Mouse (Mus musculus) lung, embryonic 14.5 days (tissue): ENCODE measurements at regions not wholly inside any gene's neighbourhood (a gene's known extent, or its start where the extent isn't known, plus 50 kb on each side); places are given as distances from the start of the nearest gene placed in this dataset.
A peak's percentile ranks its signal among the peaks of the same experiment; 100 is the strongest.

ENCODE experiments used
- ATAC-seq: fragments of 200-750 bp; cut with Nextera tagmentation; 2 replicates; pipeline ENCODE4 v1.8.0; 2017; ENCODE audit warnings: mild to moderate bottlenecking, moderate TSS enrichment, moderate library complexity; ENCODE audit not compliant: insufficient read depth
- DNase-seq: peaks from one replicate; pipeline ENCODE4 v3.0.0-alpha.2; 2015
- H3K27ac ChIP-seq: fragments of 300-500 bp; sonication (generic); 2 replicates; pipeline ENCODE4 v1.5.1; 2014; ENCODE audit warnings: low read depth, mild to moderate bottlenecking, moderate library complexity
- H3K27me3 ChIP-seq: fragments of 300-500 bp; sonication (generic); 2 replicates; pipeline ENCODE4 v1.6.1; 2014; ENCODE audit warnings: low read length, control low read depth; ENCODE audit not compliant: insufficient read depth
- H3K36me3 ChIP-seq: fragments of 300-500 bp; sonication (generic); 2 replicates; pipeline ENCODE4 v1.6.1; 2014; ENCODE audit warnings: control low read depth; ENCODE audit not compliant: insufficient read depth
- H3K4me1 ChIP-seq: fragments of 300-500 bp; sonication (generic); 2 replicates; pipeline ENCODE4 v1.6.1; 2014; ENCODE audit warnings: antibody characterized with exemption, control low read depth; ENCODE audit not compliant: insufficient read depth
- H3K4me2 ChIP-seq: fragments of 300-500 bp; sonication (generic); 2 replicates; pipeline ENCODE4 v1.6.1; 2014; ENCODE audit warnings: mild to moderate bottlenecking
- H3K4me3 ChIP-seq: fragments of 300-500 bp; sonication (generic); 2 replicates; pipeline ENCODE4 v1.5.1; 2014; ENCODE audit warnings: low read depth, low read length
- H3K9ac ChIP-seq: fragments of 300-500 bp; sonication (generic); 2 replicates; pipeline ENCODE4 v1.6.1; 2014
- H3K9me3 ChIP-seq: fragments of 300-500 bp; sonication (generic); 2 replicates; pipeline ENCODE4 v1.6.1; 2016; ENCODE audit warnings: low read depth, low read length, control low read depth
- CTCF ChIP-seq: IDR thresholded peaks from 2 replicates; pipeline ENCODE4 v1.5.1; 2016; ENCODE audit warnings: antibody characterized with exemption, low read depth
- WGBS: fragments of 180-500 bp; shearing (Covaris S2); extraction: QIAGEN DNeasy Blood & Tissue Kit; methylation state at CpG from one replicate; pipeline ENCODE4 v1.1.7; 2014; 5-methylcytosine and 5-hydroxymethylcytosine counted together

DNA sequence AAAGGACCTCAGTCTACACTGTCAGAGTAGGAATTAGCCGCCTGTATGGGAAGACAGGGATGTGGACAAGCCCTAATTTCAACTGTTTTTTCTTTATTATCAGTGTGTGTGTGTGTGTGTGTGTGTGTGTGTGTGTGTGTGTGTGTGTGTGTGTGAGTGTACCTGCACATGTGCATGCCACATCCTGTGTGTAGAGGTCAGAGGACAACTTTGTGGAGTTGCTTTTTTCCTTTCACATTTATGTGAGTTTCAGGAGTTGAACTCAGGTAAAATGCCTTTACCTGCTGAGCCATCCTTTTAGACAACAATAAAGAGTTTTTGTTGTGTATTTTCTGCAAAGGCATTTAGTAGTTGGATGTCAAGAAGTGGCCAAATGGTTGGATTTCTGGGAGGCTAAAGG lies 2606.8 kb downstream of the Gm37988 start:
- WGBS, result 81% methylated on average over 1 of the region's 1 CpGs
- no peak for TF ChIP-seq CTCF
- ATAC-seq (no peak), DNase-seq (no peak)
- Histone ChIP-seq H3K27me3 (no peaks in the 10 kb centered on the region), H3K4me3 (no peak overlapping the region), H3K9me3 (no peaks in the 10 kb centered on the region), H3K36me3 (no peaks in the 10 kb centered on the region), H3K4me2 (no peak overlapping the region), H3K27ac (no peak overlapping the region), H3K9ac (no peak overlapping the region), H3K4me1 (no peaks in the 10 kb centered on the region)

DNA sequence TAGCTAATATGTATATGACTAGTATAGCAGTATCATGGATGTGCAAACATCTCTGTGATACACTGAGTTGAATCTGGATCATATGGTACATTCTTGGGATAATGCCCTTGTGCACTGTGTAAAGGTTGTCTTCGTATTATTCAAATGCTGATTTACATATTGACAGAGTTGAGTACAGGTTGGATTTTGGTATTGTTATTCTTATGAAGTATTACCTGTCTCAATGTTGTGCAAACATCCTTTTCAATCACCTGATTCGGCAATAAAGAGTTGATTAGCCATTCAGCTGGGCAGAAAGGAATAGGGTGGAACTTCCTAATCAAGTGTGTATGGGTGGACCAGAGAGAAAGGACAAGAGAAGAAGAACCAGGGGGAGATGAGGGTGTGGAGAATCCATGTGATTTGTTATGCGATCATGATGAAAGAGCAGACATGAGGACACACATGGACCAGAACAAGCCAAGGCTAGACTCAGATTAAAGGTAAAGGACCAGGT lies 2644.0 kb downstream of the Gm37988 start:
- no peak for TF ChIP-seq CTCF
- Histone ChIP-seq H3K27ac (no peak overlapping the region), H3K36me3 (no peaks in the 10 kb centered on the region), H3K9ac (no peak overlapping the region), H3K9me3 (no peaks in the 10 kb centered on the region), H3K27me3 (no peaks in the 10 kb centered on the region), H3K4me1 (no peaks in the 10 kb centered on the region), H3K4me2 (no peak overlapping the region), H3K4me3 (no peak overlapping the region)
- 79% methylated on average over 3 of the region's 3 CpGs for WGBS
- no peak for ATAC-seq
- no peak for DNase-seq

DNA sequence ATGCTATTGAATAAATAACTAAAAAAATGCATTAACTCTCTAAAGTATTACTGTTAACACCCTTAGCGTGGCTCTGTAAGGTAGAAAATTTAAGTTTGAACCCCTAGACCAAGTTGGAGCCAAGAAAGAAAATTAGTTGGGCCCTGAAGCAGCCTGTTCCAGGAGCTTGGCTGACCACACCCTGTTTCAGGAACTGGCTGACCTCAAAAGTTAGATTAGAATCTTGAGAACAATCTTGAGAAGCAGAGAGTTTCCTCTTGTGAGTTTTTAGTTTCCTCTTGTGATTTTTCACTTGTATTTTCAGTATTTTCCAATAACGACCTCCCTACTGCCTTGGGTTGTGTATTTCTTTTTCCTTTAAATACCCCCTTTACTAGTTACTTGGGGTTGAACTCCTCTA lies 2647.2 kb downstream of the Gm37988 start:
- TF ChIP-seq CTCF, result no peak
- H3K4me2 ChIP-seq, result no peak overlapping the region
- H3K36me3 ChIP-seq, result no peaks in the 10 kb centered on the region
- ATAC-seq, result no peak
- 61% methylated on average over 2 of the region's 2 CpGs for WGBS
- H3K27me3 ChIP-seq, result no peaks in the 10 kb centered on the region
- no peaks in the 10 kb centered on the region for H3K4me1 ChIP-seq
- H3K9ac ChIP-seq, result no peak overlapping the region
- no peaks in the 10 kb centered on the region for H3K9me3 ChIP-seq
- DNase-seq, result no peak
- no peak overlapping the region for H3K27ac ChIP-seq
- no peak overlapping the region for H3K4me3 ChIP-seq

- no peaks in the 10 kb centered on the region for H3K36me3 ChIP-seq
- H3K4me2 ChIP-seq, result no peak overlapping the region
- TF ChIP-seq CTCF, result no peak
- H3K4me1 ChIP-seq, result no peaks in the 10 kb centered on the region
- no peak overlapping the region for H3K27ac ChIP-seq
- H3K9ac ChIP-seq, result no peak overlapping the region
- H3K9me3 ChIP-seq, result no peaks in the 10 kb centered on the region
- ATAC-seq (no peak), DNase-seq (no peak)
- no peak overlapping the region for H3K4me3 ChIP-seq
- no peaks in the 10 kb centered on the region for H3K27me3 ChIP-seq
Measured at GRCm38 (mm10) chr1:7457895-7458294, 2650.2 kb downstream of the Gm37988 start.

DNA sequence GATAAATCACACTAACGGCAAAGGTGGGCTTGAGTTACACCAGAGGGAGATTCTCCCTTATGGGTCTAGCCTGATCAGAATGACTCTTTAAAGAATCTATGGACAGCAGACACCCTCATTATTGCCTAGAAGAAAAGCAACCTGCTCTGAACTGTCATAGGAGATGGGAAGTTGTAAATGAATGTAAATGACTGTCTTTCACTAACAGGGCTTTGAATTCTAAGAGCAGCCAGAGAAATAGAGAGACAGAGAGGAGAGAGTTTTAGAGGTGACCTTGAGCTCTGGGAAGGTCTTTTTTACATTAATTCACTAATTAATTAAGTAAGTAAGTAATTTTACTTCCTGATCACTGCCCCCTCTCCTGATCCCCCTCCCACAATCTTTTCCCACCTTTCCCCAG lies 2686.4 kb downstream of the Gm37988 start:
- Histone ChIP-seq H3K4me2 (no peak overlapping the region), H3K27me3 (no peaks in the 10 kb centered on the region), H3K27ac (no peak overlapping the region), H3K9me3 (no peaks in the 10 kb centered on the region), H3K4me1 (no peaks in the 10 kb centered on the region), H3K36me3 (no peaks in the 10 kb centered on the region), H3K4me3 (no peak overlapping the region), H3K9ac (no peak overlapping the region)
- no peak for TF ChIP-seq CTCF
- 78% methylated on average over 1 of the region's 1 CpGs for WGBS
- ATAC-seq (no peak), DNase-seq (no peak)

GRCm38 (mm10) chr1:7499042-7499441 lies 2691.3 kb downstream of the Gm37988 start:
- no peak for TF ChIP-seq CTCF
- H3K9me3 ChIP-seq, result no peaks in the 10 kb centered on the region
- H3K4me3 ChIP-seq, result no peak overlapping the region
- no peak overlapping the region for H3K4me2 ChIP-seq
- H3K27ac ChIP-seq, result no peak overlapping the region
- H3K4me1 ChIP-seq, result no peaks in the 10 kb centered on the region
- H3K27me3 ChIP-seq, result no peaks in the 10 kb centered on the region
- DNase-seq (peak; percentile 43), ATAC-seq (peak; percentile 68; the same call in 1 of the 2 replicates)
- WGBS, result 44% methylated on average over 6 of the region's 6 CpGs
- no peaks in the 10 kb centered on the region for H3K36me3 ChIP-seq
- H3K9ac ChIP-seq, result no peak overlapping the region

DNA sequence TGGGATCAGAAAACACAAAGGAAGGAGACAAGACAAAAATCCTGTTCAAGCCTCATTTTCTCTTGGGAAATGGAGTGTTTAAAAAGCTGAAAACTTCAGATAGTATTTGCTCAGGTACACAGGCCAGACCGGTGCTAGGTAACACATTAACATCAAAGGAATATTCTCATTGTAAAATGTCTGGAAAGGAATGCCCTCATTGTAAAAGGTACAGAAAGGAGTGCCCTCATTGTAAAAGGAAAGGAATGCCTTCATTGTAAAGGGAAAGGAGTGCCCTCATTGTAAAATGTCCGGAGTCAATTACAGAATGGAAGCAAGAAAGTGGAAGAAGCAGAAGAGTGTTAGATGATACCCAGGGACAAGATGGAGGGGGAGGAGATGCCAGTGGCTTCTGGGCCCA lies 2694.7 kb downstream of the Gm37988 start:
- Histone ChIP-seq H3K9me3 (no peaks in the 10 kb centered on the region), H3K4me1 (no peaks in the 10 kb centered on the region), H3K36me3 (no peaks in the 10 kb centered on the region), H3K27me3 (no peaks in the 10 kb centered on the region), H3K27ac (no peak overlapping the region), H3K4me2 (no peak overlapping the region), H3K4me3 (no peak overlapping the region), H3K9ac (no peak overlapping the region)
- DNase-seq, result no peak
- ATAC-seq, result peak; percentile 54; the same call in 1 of the 2 replicates
- no peak for TF ChIP-seq CTCF
- WGBS, result 66% methylated on average over 2 of the region's 2 CpGs

- no peaks in the 10 kb centered on the region for H3K36me3 ChIP-seq
- H3K4me3 ChIP-seq, result no peak overlapping the region
- H3K4me1 ChIP-seq, result no peaks in the 10 kb centered on the region
- DNase-seq (no peak), ATAC-seq (no peak)
- no peaks in the 10 kb centered on the region for H3K27me3 ChIP-seq
- no peak overlapping the region for H3K27ac ChIP-seq
- TF ChIP-seq CTCF, result no peak
- no peak overlapping the region for H3K9ac ChIP-seq
- WGBS, result 69% methylated on average over 8 of the region's 8 CpGs
- no peaks in the 10 kb centered on the region for H3K9me3 ChIP-seq
- no peak overlapping the region for H3K4me2 ChIP-seq
Measured at GRCm38 (mm10) chr1:7518791-7519190, 2711.1 kb downstream of the Gm37988 start.
